Mouse (Mus musculus): ENCODE measurements around the gene Tecpr1.

GRCm38 (mm10) chr5:144189950-144190583, 33.3 kb downstream of the Tecpr1 start, which contains the start of gene Bhlha15:
- TF ChIP-seq CTCF (IDR thresholded peaks at IDR 0.05; ENCODE audit: low read depth, low read length) (no peak), TAL1 (conservative IDR thresholded peaks at IDR 0.05; ENCODE audit: low read depth, low read length) (no peak), GATA1 (IDR thresholded peaks at IDR 0.05; ENCODE audit: borderline replicate concordance, low read length) (no peak), POLR2AphosphoS5 (IDR thresholded peaks at IDR 0.05; ENCODE audit: insufficient replicate concordance, low read depth, low read length) (no peak), GATA2 (IDR thresholded peaks at IDR 0.05; ENCODE audit: borderline replicate concordance, low read depth, low read length) (no peak)
